ENCODE assay signal across 10 mouse cellular contexts in genomic region chr15:78588049-78588448, GRCm38 (mm10). TPM values are rescaled to one million over a fixed set of nuclear protein-coding genes. Genes with fewer than 3 reads are reported as not detected.
"Had no signal": no experiment of that assay in that cellular context is flagged by ENCODE, and none has a peak within 500 bp of the region (broad histone marks: within the 10 kb centered on the region; RNA-seq: fewer than 3 reads in every experiment).

No protein-coding gene starts in this region.

- H3K9ac ChIP-seq: intestine, embryonic 15.5 days; kidney, embryonic 15.5 days; limb, embryonic 15.5 days; midbrain, embryonic 15.5 days; neural tube, embryonic 12.5 days; stomach, embryonic 15.5 days had no signal

- H3K4me2 ChIP-seq: intestine, embryonic 15.5 days; kidney, embryonic 15.5 days; limb, embryonic 15.5 days; midbrain, embryonic 11.5 days; midbrain, embryonic 15.5 days; neural tube, embryonic 12.5 days; stomach, embryonic 15.5 days had no signal

- H3K4me1 ChIP-seq: intestine, embryonic 15.5 days; limb, embryonic 15.5 days; neural tube, embryonic 12.5 days had no signal

- H3K27me3 ChIP-seq: intestine, embryonic 15.5 days; midbrain, embryonic 15.5 days; neural tube, embryonic 12.5 days; stomach, embryonic 15.5 days had no signal

- H3K9me3 ChIP-seq: intestine, embryonic 15.5 days; limb, embryonic 15.5 days; midbrain, embryonic 15.5 days; stomach, embryonic 15.5 days had no signal

- H3K36me3 ChIP-seq: intestine, embryonic 15.5 days; kidney, embryonic 15.5 days; limb, embryonic 15.5 days; midbrain, embryonic 15.5 days; neural tube, embryonic 12.5 days; stomach, embryonic 15.5 days had no signal

- H3K4me3 ChIP-seq: intestine, embryonic 15.5 days; kidney, embryonic 15.5 days; left cerebral cortex, adult 2 months; limb, embryonic 15.5 days; midbrain, embryonic 15.5 days; neural tube, embryonic 12.5 days; stomach, embryonic 15.5 days had no signal

- H3K27ac ChIP-seq: intestine, embryonic 15.5 days; kidney, embryonic 15.5 days; left cerebral cortex, adult 2 months; limb, embryonic 15.5 days; midbrain, embryonic 15.5 days; neural tube, embryonic 12.5 days; stomach, embryonic 15.5 days had no signal

RNA-seq across cellular contexts. Expression of gene Sstr3, which starts 43.6 kb away (rescaled TPM):
- total RNA-seq: neutrophil, adult 5-6 weeks had no signal
- polyA plus RNA-seq: limb, embryonic 11.5 days; midbrain, embryonic 11.5 days had no signal
